Mouse (Mus musculus): ENCODE results near the gene Arhgef28.

DNA sequence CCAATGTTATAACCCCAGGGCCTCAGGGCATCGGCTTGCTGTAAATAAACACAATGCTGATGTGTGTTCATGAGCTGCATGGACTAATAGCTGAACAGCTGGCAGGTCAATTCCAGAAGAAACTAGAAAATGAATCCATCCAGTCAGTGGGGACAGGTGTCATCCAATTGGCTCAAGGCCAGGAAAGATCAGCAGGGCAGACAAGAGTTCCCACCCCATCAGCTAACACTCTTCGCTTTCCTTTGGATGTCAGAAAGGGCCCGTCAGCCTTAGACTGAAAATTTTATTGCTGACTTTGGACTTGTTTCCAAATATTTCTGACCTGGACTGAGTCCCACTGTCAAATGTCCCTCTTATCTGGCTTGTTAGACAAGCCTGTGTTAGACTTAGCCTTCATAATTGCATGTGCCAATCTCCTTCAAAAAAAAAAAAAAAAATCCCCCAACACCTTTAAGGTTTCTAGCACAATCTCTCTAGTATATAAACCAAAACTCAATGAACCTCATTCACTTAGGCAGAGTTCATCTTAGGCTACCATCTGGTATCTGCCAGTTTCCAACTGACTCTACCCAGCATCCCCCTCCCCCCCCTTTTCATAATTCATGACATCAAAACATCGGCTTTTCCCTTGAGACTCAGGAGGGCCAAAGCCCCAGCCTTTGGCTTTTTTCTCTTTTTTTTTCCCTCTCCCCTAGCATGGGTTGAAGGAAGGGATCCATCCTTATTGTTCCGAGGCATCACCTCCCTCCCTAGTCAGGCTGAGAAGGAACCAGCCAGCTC lies 38.5 kb upstream of the Arhgef28 start:
- TF ChIP-seq POLR2A (IDR thresholded peaks at IDR 0.05; ENCODE audit: low read depth, low read length), result no peak
- no peak for TF ChIP-seq CTCF (IDR thresholded peaks at IDR 0.05; ENCODE audit: extremely low read depth, insufficient read length, insufficient replicate concordance, low read depth, low read length)
